In the genomic region with DNA sequence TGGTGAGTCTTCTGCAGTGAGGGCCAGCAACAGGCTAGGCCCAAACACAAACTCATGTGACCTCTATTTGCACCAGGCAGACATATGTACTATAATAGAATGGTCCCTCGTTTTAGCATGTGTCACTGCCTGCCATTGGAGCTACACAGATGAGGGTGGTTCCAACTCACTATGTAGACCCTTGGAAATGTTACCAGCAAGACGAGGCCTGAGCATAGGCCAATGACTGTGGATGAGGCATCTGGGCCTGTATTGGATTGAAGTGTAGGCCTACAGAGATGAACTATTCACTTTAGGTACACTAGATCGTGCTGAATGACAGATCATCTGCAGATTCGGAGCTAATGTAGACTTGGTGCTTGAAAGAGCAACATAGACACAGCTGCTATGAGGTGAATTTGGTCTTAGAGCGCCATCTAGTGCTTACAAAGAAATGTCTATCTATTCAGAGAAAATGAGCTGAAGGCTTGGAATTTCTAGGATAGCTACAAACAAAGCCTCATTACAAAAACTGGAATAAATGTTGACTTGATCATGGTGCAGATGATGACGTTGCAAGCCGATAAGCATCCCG, we compare ENCODE assay signal across 8 mouse cellular contexts.
DNase-seq lines count a peak whose midpoint lies in the region; ATAC-seq and TF ChIP-seq lines count a peak whose summit lies in the region.

No protein-coding gene starts in this region.

- peak; percentile 64 for TF ChIP-seq CTCF in hindbrain, postnatal 0 days (IDR thresholded peaks at IDR 0.05; ENCODE audit: low read depth)

- ATAC-seq in limb, embryonic 14.5 days (ENCODE audit: low FRiP score, low read depth) = no peak
- ATAC-seq in hindbrain, postnatal 0 days = peak; percentile 82
- ATAC-seq in midbrain, embryonic 16.5 days = peak; percentile 72

- no peak overlapping the region for H3K4me2 ChIP-seq in limb, embryonic 14.5 days (replicated peaks; ENCODE audit: low read depth, low read length, severe bottlenecking)
- H3K4me2 ChIP-seq in hindbrain, postnatal 0 days (ENCODE audit: low read depth, low read length) = no peak overlapping the region
- H3K4me2 ChIP-seq in midbrain, embryonic 16.5 days (ENCODE audit: low read length) = no peak overlapping the region

- no peak for TF ChIP-seq POLR2A in limb, embryonic 14.5 days (IDR thresholded peaks at IDR 0.05; ENCODE audit: borderline replicate concordance, extremely low read depth, insufficient read depth, insufficient read length)

- no peaks in the 10 kb centered on the region for H3K9me3 ChIP-seq in limb, embryonic 14.5 days (ENCODE audit: control insufficient read depth, low read length)
- H3K9me3 ChIP-seq in limb, embryonic 10.5 days (replicated peaks) = no peaks in the 10 kb centered on the region
- no peaks in the 10 kb centered on the region for H3K9me3 ChIP-seq in hindbrain, postnatal 0 days (ENCODE audit: low read length)
- H3K9me3 ChIP-seq in midbrain, embryonic 16.5 days (replicated peaks; ENCODE audit: control insufficient read depth, low read length, poor library complexity, severe bottlenecking) = no peaks in the 10 kb centered on the region

- H3K36me3 ChIP-seq in limb, embryonic 14.5 days (ENCODE audit: control insufficient read depth, insufficient read depth, low read length) = no peaks in the 10 kb centered on the region
- H3K36me3 ChIP-seq in limb, embryonic 10.5 days = no peaks in the 10 kb centered on the region
- H3K36me3 ChIP-seq in hindbrain, postnatal 0 days (ENCODE audit: insufficient read depth, low read length) = no peaks in the 10 kb centered on the region
- H3K36me3 ChIP-seq in midbrain, embryonic 16.5 days (ENCODE audit: control insufficient read depth, insufficient read depth, low read length) = no peaks in the 10 kb centered on the region

- H3K27ac ChIP-seq in limb, embryonic 14.5 days (replicated peaks; ENCODE audit: low read depth, low read length) = no peak overlapping the region
- no peak overlapping the region for H3K27ac ChIP-seq in limb, embryonic 10.5 days
- H3K27ac ChIP-seq in hindbrain, postnatal 0 days = no peak overlapping the region
- H3K27ac ChIP-seq in midbrain, embryonic 16.5 days (ENCODE audit: low read length) = no peak overlapping the region

- peak; percentile 14 to 17 for DNase-seq in cerebellum, adult 18-20 months
- DNase-seq in cerebellum, adult 11-12 months = no peak
- peak; percentile 61 for DNase-seq in limb, embryonic 14.5 days (ENCODE audit: low spot score)
- DNase-seq in limb, embryonic 10.5 days (ENCODE audit: low spot score) = no peak
- peak; percentile 32 for DNase-seq in c-Kit-positive CD71-positive TER-119-negative erythroid progenitor cells, embryonic 14.5 days (ENCODE audit: low read depth)
- DNase-seq in hindbrain, postnatal 0 days (ENCODE audit: low spot score) = peak; percentile 71
- no peak for DNase-seq in adrenal gland, adult 18-20 months (ENCODE audit: low spot score in 2 of 2)

- 44% methylated on average over 8 of the region's 8 CpGs for WGBS in limb, embryonic 14.5 days
- 43% methylated on average over 8 of the region's 8 CpGs for WGBS in limb, embryonic 10.5 days
- 40% methylated on average over 8 of the region's 8 CpGs for WGBS in hindbrain, postnatal 0 days
- 45% methylated on average over 8 of the region's 8 CpGs for WGBS in midbrain, embryonic 16.5 days

- H3K9ac ChIP-seq in limb, embryonic 14.5 days (ENCODE audit: low read depth, low read length, severe bottlenecking) = no peak overlapping the region
- no peak overlapping the region for H3K9ac ChIP-seq in hindbrain, postnatal 0 days (replicated peaks; ENCODE audit: low read length)
- no peak overlapping the region for H3K9ac ChIP-seq in midbrain, embryonic 16.5 days (ENCODE audit: low read depth, low read length)

- H3K27me3 ChIP-seq in limb, embryonic 14.5 days (ENCODE audit: control insufficient read depth, insufficient read depth, low read length) = no peaks in the 10 kb centered on the region
- H3K27me3 ChIP-seq in limb, embryonic 10.5 days (ENCODE audit: low read depth, poor library complexity, severe bottlenecking) = no peaks in the 10 kb centered on the region
- H3K27me3 ChIP-seq in hindbrain, postnatal 0 days (ENCODE audit: insufficient read depth, low read length) = no peaks in the 10 kb centered on the region
- H3K27me3 ChIP-seq in midbrain, embryonic 16.5 days (ENCODE audit: control insufficient read depth, insufficient read depth, low read depth, low read length) = no peaks in the 10 kb centered on the region

- H3K4me3 ChIP-seq in limb, embryonic 14.5 days (replicated peaks; ENCODE audit: low read length) = no peak overlapping the region
- no peak overlapping the region for H3K4me3 ChIP-seq in limb, embryonic 10.5 days
- H3K4me3 ChIP-seq in hindbrain, postnatal 0 days (ENCODE audit: low read length) = no peak overlapping the region
- H3K4me3 ChIP-seq in midbrain, embryonic 16.5 days (ENCODE audit: low read depth, low read length) = no peak overlapping the region

- H3K4me1 ChIP-seq in limb, embryonic 14.5 days (ENCODE audit: control insufficient read depth, insufficient read depth, low read length) = no peaks in the 10 kb centered on the region
- no peaks in the 10 kb centered on the region for H3K4me1 ChIP-seq in limb, embryonic 10.5 days
- H3K4me1 ChIP-seq in hindbrain, postnatal 0 days (ENCODE audit: insufficient read depth, low read length) = no peaks in the 10 kb centered on the region
- no peaks in the 10 kb centered on the region for H3K4me1 ChIP-seq in midbrain, embryonic 16.5 days (ENCODE audit: control insufficient read depth, insufficient read depth, low read length)

Comparison
In these comparisons a context has a peak if more than half of its experiments do, and no peak if none do; other contexts are left out.
1. DNase-seq: peak in cerebellum, adult 18-20 months (2 of 2), limb, embryonic 14.5 days (single experiment), c-Kit-positive CD71-positive TER-119-negative erythroid progenitor cells, embryonic 14.5 days (single experiment) and hindbrain, postnatal 0 days (single experiment); none in cerebellum, adult 11-12 months (single experiment), limb, embryonic 10.5 days (single experiment) and adrenal gland, adult 18-20 months (0 of 2).